Mouse (Mus musculus): Measurements from ENCODE around the gene Trank1.

GRCm38 (mm10) chr9:111400089-111400488 lies 88.5 kb downstream of the Trank1 start:
- TF ChIP-seq CTCF (IDR thresholded peaks at IDR 0.05; ENCODE audit: low read depth, low read length) (no peak), POLR2A (IDR thresholded peaks at IDR 0.05; ENCODE audit: borderline replicate concordance, low read depth, low read length) (no peak)
